Mouse (Mus musculus) skeletal muscle tissue, adult 2 months (tissue): ENCODE measurements around the gene Usp44.
"Not testable (repeated sequence)": the region's sequence is repeated elsewhere in the genome, so short reads cannot be mapped to it uniquely, and the experiment has no call there.

Experiments used
- DNase-seq: peaks from one replicate; pipeline ENCODE4 v3.0.0-alpha.2; 2012; ENCODE audit warnings: low read depth, low spot score

Gene Usp44

DNA sequence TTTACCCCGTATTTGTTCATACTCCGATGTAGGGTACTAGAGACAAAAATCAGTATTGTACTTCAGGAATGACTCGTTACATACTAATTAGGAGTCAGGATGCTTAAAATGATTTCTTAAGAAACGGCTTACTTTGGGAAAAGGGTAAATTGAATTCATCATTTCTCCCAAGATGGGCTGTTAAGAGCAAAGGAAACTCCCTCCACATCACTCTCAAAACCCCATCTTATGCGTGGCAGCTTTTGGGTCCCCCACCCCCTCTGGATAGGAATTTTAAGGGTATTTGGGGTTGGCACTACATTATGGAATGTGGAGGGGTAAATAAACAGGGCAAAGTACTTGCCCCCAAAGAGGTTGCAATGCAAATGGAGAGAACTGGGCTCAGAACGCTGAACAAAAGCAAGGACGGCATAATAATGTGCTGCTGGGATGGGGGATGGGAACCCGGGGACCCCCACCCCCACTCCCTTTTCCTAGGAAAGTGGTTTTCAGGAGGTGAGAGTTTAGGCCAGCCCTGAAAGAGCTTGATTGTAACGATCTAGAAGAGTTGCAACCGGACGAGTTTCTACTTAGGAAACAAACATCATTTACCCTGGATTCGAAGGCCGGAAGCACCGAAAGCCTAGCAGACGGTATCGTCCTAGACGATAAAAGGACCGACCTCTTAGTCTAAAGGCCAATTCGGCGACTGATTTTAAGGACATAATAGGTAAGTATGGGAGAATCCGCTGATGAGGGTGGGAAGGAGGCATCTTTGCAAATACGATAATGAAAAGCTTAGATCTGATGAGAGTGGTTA, at the start of gene Usp44:
Usp44 (plus strand) TSS at position 625 of the 799 bp plus-strand sequence.
- no peak for DNase-seq

DNA sequence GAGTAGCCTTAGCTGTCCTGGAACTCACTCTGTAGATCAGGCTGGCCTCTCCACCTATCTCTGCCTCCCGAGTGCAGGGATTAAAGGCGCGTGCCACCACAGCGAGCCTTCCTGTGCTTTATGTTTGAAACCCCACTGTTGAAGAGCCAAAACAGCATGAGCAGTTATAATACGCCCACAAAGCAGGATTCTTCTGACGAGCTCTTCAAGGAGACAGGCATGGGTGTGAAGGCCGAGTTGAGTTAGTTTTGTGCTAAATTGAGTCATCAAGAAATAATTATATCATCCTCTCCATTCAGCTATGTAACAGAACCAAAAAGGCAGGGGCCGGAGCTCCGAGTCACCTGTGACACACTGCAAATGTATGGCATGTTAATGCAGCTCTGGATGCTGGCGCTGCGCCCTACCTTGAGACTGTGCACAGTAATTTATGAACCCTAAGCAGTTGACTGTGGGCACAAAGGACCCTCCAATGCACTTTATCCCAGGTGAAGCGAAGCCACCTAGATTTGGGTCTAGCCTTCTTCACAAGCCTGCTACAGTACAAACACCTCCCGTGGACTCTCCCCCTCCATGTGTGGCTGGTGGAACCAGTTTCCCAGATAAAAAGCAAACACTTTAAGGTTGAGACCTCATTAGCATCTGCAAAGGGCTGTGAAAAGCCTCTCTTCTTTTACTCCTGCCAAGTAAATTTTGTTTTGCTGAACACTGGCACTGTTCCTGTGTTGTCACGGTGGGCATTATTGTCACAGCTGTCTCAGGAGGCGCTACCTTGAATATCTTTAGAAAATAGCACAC, 47.9 kb upstream of the Usp44 start:
- DNase-seq, result no peak

DNA sequence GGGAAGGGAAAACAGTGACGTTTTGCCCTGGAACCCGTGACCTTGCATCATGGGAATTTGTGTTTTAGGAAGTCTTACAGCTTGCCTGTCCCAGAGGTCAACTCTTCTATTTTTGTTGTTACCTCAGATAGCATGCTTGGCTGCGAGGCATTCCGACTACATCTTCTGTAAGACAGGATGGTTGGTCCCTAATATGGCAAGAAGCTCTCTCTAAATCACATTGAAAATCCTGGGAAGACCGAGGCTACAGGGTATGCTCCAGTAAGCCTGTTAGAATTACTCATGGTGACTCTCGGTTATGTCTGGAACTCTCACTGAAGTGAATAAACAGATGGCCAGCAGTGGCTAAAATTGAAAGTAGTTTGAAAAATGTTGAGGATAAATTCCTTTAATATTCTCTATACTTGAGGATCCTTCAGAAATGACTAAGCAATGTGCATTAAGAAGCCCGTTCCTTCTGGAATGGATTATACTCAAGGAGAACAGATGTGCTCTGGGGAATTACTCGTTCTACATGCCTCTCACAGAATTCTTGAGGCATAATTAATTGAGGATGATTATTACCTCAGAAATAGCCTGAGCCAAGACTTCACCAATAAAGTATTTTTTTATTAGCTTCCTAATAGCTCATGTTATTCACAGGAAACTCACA, 31.5 kb upstream of the Usp44 start:
- DNase-seq, result peak; percentile 53

DNA sequence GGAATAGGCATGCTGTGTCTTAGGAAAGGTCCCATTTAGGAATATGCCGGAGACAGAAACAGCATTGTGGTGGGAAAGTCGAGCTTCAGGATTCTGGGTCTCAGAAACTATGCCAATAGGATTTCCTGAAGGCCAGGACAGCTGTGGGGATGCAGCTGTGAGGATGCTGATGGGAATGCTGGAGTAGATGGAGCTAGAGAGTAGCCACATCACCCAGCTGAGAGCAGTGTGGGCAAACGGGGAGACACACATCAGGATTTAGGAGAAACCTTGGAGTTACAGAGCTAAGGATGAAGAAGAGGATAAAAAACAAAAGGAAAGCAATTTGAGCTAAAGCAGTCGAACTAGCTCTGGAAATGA, 31.0 kb upstream of the Usp44 start:
- DNase-seq, result no peak

DNA sequence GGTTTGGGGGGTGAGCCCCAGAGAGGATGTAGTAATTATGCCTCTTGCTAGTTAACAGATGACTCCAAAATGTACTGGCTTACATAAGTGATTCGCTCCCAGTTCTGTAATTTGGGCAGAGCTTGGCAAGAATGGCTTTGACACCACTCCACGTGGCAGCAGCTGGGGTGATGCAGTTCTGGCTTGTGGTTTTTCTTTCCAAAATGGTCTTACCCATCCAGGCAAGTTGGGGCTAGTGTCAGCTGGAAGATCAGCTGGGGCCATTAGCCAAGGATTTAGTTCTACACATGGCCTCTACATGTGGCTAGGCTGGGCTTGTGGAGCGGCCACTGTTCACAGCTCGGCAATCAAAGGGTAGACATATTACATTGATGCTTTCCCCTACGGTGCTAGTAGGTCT, 30.5 kb upstream of the Usp44 start:
- DNase-seq, result peak; percentile 76

DNA sequence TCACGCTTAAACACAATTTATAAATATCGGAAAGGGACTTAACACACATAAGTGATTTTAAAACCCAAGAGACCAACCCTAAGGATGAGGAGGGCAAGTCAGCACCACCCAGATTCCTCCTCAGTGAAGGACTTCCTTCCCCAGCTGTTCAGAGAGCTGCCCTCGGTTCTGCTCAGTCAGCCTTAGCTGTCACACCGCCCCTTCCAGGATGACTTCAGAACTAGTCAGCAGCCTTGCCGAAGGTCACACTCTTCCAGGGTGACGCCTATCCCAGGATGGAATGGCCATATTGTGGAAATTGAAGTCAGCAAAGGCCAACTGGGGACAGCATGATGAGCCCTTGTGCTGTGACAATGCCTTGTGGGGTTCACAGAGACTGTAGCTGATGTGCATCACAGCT, 28.2 kb upstream of the Usp44 start:
- DNase-seq, result peak; percentile 54

DNA sequence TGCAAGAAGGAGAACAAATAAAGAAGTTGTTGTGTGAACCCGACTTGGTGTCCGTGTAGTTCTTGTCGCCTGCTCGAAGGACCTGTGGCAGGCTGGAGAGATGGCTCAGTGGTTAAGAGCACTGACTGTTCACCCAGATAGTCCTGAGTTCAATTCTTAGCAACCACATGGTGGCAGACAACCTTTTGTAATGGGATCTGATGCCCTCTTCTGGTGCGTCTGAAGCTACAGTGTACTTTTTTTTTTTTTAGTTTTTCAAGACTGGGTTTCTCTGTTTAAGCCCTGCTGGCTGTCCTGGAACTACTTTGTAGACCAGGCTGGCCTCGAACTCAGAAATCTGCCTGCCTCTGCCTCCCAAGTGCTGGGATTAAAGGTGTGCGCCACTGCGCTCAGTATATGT, 21.9 kb upstream of the Usp44 start:
- DNase-seq, result not testable (repeated sequence)

DNA sequence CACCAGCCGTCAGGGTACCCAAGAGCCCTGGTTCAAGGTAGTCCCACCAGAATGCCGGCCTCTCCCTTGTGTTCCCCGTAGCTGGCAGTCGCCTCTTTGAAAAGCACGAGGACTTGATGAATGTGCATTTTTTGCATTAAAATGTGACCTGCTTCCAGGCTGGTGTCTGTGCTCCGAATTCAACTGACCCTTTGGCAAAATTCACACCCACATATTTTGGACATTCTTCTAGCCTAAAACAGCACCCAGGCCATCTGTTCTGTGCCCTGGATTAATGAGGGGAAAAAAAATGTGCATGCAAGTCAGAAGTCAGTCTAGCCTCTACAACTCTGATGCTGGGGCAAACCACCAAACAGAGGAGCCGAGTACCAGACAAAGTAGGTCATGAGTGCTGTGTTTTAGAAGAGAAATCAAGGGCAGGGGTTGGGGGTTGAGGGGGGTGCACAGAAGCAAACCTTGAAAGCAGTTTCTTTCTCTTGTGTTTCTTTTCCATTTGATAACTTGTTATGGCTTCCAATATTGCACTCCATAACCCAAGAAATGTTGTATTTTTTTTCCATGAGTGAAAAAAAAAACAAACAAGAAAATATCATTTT, 20.7 kb upstream of the Usp44 start:
- DNase-seq, result no peak

DNA sequence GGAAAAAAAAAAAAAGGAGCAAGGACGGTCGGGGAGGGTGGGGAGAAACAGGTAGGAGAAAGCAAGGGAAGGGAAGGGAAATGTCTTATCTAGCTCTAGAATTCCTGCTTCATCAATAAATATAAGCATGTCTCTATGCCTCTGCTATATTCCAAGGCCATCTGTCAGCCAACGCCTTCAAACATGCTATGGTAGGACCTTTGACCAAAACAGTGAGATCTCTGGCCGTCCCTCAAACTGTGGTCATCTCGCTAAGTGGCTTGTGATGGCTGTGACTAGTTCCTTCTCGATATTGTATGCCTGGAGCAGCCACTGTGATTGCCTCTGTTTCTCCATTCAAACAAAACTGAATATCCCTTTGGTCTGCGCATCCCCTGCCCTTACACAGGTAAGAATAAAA, 19.3 kb upstream of the Usp44 start:
- DNase-seq, result no peak

DNA sequence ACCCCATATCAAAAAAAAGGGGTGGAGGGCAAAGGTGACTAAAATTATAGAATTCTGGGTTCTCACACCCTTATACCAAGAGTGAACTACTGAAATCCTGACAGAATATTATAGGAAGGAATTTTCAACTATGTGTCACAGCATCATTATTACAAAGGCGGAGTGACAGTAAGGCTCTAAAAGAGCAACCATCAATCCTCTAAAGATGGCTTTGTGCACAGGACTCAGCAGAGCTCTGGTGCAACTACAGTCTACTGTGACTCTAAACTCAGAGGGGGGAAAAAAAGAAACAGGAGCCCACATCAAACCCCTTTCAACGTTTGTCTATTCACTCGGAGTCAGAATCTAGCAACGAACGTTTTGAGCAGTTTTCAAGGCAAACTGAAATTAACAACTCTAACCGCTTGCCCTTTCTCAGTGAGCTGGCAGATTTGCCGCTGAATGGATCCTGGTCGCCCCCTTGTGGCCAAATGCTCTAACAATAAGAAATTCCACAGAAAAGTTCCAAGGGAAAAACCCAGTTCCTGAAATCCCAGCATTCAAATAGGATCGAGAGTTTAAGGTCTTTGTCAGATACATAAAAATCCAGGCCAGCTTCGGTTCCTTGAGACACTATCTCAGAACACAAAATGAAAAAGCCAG, 18.5 kb upstream of the Usp44 start:
- peak; percentile 44 for DNase-seq

DNA sequence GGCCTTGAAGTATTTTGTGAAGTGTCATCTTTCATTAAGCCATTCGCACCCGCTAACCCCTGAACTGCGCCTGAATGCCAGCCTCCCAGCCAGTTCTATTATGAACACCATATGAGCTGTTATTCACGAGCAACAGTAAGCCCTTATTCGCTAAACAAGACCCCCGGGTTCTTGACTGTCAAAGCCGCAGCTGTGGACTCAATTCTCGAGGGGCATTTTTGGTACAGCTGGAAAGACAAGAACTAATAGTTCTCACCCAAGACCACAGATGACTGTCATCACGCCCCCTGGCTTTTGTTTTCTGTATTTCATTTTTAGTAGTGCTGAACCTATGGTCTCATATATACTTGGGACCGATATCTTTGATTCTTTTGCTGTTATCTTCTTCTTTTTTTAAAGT, 17.6 kb upstream of the Usp44 start:
- peak; percentile 13 for DNase-seq

DNA sequence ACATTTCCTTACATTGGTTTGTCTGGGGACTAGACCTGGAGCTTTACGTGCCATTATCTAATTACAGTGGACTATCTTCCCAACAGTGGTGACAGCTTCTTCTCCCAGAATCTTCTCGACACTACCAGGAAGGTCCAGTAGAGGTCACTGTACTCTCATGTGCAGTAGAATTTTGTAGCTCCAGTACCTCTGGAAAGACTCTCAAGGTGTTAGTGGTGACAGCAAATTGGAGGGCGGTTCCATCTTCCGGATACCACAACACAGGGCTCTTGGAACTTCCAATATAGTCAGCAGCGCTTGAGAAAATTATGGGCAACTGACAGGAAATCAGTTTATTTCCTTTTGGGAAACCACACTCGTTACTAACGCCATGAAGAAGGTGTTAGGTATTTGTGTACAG, 12.7 kb upstream of the Usp44 start:
- DNase-seq, result peak; percentile 54

DNA sequence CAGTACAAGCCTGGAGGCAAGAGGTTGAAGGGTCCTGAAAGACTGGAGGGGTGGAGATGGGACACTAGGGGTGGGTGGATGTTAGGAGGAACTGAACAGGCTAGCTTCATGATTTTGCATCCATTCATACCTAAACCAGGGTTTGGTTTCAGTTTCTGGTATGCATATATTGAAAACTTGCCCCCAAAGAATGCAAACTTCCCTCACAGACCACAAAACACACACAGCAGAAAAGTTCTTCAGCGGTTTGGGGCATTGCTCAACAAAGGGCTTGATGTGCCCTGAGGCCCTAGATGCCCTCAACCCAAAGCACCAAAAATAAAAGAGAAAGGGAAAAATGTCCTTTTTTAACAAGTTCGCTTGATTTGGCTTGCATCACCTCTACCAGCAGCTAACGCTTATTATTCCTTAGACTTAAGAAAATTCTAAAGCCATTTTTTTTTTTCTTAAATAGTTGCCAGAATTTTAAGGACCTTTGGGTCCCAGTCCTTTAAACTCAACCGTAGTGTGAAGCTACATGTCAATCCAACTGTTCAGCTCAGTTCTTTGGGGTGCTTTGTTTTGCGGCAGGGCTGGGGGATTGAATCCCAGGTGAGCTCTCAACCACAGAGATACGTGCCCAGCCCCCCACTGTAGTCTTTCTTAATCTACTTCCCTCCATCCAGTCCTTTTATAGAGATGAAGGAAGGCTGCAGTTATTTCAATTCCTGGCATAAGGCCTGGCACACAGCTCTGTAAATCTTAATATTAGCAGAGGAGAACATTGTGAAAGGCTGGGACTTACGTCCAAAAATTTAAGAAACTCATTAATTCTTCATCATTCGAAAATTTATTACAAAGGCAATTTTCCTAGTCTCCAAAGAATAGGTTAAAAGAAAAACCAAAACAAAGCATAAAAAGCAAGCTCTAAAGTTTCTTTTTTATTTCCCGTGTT, 1.2 kb upstream of the Usp44 start:
- DNase-seq, result no peak

DNA sequence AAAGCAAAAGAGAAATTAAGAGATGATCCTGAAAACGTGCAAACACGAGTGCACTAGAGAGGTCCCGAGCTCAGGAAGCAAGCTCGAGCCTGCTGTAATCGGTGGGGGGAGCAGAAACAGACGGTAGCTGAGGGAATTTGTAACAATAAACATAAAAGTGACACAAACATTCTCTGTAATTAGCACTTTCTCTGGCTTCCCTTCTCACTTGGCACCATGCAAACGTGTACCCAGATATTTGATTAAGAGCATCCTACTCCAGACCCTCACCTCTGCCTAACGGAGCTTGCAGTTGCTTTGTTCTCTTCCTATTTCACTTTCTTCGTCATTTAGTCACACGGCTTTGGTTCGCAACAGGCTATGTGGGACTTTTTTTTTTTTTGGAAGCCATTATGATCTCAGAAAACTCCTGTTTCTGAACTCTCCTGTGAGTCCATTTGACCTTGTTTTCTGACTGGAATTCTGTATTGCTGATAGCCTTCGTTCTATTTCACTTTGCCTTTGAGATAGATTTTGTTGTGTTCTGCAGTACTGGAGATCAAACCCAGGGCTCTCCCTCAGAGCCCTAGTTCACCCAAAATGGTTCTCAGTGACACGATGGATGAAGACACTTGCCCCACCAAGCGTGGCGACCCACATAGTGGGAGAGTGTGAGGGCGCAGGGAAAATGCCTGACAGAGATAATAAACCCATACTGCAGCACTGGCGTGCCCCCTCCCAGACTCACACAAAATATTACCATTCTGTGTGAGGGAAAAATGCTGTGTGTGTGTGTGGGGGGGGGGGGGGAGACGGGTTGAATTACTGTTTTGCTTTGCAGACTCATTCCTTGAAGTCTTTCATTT, 597 bp downstream of the Usp44 start:
- DNase-seq, result no peak

DNA sequence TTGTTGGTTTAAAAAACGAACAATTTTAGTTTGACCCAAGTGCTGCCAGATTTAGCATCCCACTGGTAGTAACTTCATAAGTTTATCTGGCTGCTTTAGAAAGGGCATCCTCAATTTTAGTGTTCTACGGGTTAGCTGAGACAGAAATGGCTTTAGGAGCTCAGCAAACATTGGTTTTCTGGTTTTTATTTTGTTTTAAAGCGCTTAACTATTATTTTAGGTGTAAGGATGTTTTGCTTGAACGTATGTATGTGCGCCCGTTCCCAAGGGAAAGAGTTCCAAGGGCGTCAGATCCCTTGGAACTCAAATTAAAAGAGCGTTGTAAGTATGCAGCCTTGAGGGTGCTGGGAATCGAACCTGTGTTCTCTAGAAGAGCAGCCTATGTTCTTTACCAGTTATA, 1.5 kb downstream of the Usp44 start:
- DNase-seq, result no peak

DNA sequence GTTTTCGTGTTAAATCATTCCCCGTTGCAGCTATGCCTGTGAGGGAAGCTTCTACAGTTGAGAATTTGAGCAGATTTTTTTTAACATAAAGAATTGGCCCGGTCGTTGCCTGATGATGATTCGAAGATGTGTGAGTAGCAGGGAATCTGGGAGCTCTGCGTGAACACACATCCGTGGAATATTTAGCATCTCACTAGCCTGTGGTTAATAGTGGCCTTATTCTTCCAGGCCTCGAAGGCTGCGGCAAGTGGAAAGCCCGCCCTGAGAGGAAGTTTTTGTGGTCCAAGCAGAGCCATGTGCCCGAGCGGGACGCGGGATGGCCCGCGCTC, 2.0 kb downstream of the Usp44 start:
- no peak for DNase-seq

DNA sequence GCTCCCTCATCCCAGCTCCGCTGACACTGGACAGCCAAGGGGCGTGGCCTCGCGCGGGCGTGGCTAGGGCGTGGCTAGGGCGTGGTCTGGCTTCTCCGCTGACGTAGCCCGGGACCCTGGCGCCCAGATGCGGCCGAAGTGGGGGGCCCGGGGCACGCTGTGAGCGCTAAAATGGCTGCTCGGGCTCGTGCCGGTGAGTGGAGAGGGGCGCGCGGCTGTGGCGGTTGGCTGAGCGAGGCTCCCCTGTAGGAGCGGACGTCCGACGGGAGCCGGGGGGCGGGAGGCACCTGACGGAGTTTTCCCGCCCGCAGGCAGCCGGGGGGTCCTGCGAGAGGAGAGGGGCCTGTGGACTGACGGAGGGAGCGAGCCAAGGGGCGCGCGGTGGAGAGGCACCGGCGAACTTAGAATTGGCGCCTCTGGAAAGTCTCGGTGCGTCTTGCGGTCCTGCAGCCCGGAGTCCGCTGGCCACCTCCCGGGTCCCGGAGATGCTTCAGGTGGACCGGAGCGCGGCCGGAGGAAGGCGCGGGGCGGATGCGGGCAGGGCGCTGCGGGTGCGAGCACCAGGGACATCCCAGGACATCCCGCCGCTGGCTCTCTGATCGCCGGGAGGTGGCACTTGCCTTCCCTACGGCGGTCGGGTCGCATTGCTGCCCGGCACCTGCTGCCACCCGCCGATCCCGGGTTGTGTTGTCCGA, 2.5 kb downstream of the Usp44 start:
- DNase-seq, result peak; percentile 21

DNA sequence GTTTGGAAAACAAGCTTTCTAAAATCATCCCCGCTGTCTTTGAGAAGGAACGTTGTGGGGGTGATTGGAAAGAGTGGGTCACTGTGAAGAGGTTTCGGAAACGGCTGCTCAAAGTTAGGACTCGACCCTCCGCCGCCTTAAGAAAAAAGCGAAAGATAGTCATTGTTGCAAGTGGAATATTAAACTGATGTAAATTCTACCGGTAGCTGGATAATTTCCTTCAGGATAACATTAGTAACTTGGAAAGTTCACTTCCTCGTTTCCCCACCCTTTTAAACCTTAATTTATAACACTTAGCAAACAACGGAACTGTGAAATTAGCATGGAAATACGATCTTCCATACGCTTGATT, 3.0 kb downstream of the Usp44 start:
- DNase-seq, result no peak

DNA sequence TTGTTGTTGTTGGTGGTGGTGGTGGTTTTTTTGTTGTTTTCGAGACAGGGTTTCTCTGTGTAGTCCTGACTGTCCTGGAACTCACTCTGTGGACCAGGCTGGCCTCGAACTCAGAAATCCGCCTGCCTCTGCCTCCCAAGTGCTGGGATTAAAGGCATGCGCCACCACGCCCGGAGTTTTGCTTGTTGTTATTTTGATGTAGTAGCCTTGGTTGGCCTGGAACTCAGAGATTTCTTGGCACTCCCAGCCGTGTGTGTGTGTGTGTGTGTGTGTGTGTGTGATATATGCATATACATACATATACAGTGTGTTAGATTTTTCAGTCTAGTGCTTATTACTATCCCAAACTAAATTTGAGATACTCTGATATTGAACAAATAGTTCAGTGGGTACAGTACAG, 3.8 kb downstream of the Usp44 start:
- DNase-seq, result not testable (repeated sequence)
